Mouse (Mus musculus): ENCODE data around the gene Dydc2.
A peak's percentile ranks its signal among the peaks of the same experiment; 100 is the strongest.

DNA sequence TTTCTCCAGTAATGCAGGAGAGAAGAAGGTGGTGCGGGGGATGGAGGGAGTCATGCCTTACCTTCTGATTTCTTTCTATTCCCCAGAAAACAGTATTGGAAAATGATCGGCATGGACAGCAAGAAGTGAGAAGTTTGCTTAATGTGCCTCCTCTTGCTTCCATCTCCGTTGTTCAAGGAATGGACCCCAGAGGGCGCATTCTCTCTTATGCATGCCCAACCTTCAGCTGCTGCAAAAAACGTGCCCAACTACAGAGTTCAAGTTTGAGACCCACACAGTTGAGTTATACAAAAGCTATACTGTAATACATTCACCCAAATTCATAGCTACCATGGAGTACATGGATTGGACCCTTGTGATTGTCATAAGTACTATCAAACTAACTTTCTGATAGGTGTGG lies 16.5 kb downstream of the Dydc2 start:
- TF ChIP-seq CTCF (conservative IDR thresholded peaks at IDR 0.05; ENCODE audit: low read length) (peak; percentile 23), NANOG (IDR thresholded peaks at IDR 0.05; ENCODE audit: borderline replicate concordance, low read length) (no peak), POU5F1 (IDR thresholded peaks at IDR 0.05; ENCODE audit: borderline replicate concordance, low read length) (no peak)
